Mouse (Mus musculus): ENCODE measurements at regions not wholly inside any gene's neighbourhood (a gene's known extent, or its start where the extent isn't known, plus 50 kb on each side); places are given as distances from the start of the nearest gene placed in this dataset.

GRCm38 (mm10) chr4:119018573-119018972 is 57.2 kb downstream of the Lao1 start:
- Histone ChIP-seq H3K9me3 (ENCODE audit: low read depth, low read length) (no peaks in the 10 kb centered on the region), H3K4me3 (ENCODE audit: low read depth, low read length) (no peak overlapping the region), H3K36me3 (ENCODE audit: insufficient read depth) (no peaks in the 10 kb centered on the region), H3K27ac (ENCODE audit: low read depth) (peak overlapping the region; percentile 67), H3K4me1 (ENCODE audit: insufficient read depth) (peaks cover 26% of the 10 kb centered on the region), H3K4me2 (no peak overlapping the region; the same call in 1 of the 2 replicates), H3K27me3 (ENCODE audit: insufficient read depth, low read length) (no peaks in the 10 kb centered on the region), H3K9ac (no peak overlapping the region; the same call in 1 of the 2 replicates)
- TF ChIP-seq CTCF (IDR thresholded peaks at IDR 0.05; ENCODE audit: low read depth): no peak
- 19% methylated on average over 6 of the region's 6 CpGs for WGBS
- DNase-seq (no peak), ATAC-seq (ENCODE audit: insufficient read depth) (no peak)

- peak; percentile 81 for ATAC-seq (ENCODE audit: insufficient read depth)
- no peaks in the 10 kb centered on the region for H3K27me3 ChIP-seq (ENCODE audit: insufficient read depth, low read length)
- peak overlapping the region; percentile 29; the same call in 1 of the 2 replicates for H3K9ac ChIP-seq
- H3K4me3 ChIP-seq (ENCODE audit: low read depth, low read length): no peak overlapping the region
- no peaks in the 10 kb centered on the region for H3K9me3 ChIP-seq (ENCODE audit: low read depth, low read length)
- no peak for TF ChIP-seq CTCF (IDR thresholded peaks at IDR 0.05; ENCODE audit: low read depth)
- H3K27ac ChIP-seq (ENCODE audit: low read depth): peak overlapping the region; percentile 67
- peaks cover 26% of the 10 kb centered on the region for H3K4me1 ChIP-seq (ENCODE audit: insufficient read depth)
- peak overlapping the region; percentile 42 for H3K4me2 ChIP-seq
- peak; percentile 82 for DNase-seq
- no peaks in the 10 kb centered on the region for H3K36me3 ChIP-seq (ENCODE audit: insufficient read depth)
- 29% methylated on average over 12 of the region's 12 CpGs for WGBS
Measured at GRCm38 (mm10) chr4:119019013-119019781, 57.8 kb downstream of the Lao1 start.

GRCm38 (mm10) chr4:119022338-119022737 is 61.0 kb downstream of the Lao1 start:
- DNase-seq (no peak), ATAC-seq (ENCODE audit: insufficient read depth) (no peak)
- H3K4me1 ChIP-seq (ENCODE audit: insufficient read depth): peaks cover 26% of the 10 kb centered on the region
- peak overlapping the region; percentile 4; the same call in 1 of the 2 replicates for H3K4me2 ChIP-seq
- peak overlapping the region; percentile 24; the same call in 1 of the 2 replicates for H3K27ac ChIP-seq (ENCODE audit: low read depth)
- no peaks in the 10 kb centered on the region for H3K27me3 ChIP-seq (ENCODE audit: insufficient read depth, low read length)
- H3K36me3 ChIP-seq (ENCODE audit: insufficient read depth): no peaks in the 10 kb centered on the region
- H3K9me3 ChIP-seq (ENCODE audit: low read depth, low read length): no peaks in the 10 kb centered on the region
- no peak overlapping the region; the same call in 1 of the 2 replicates for H3K9ac ChIP-seq
- no peak overlapping the region for H3K4me3 ChIP-seq (ENCODE audit: low read depth, low read length)
- TF ChIP-seq CTCF (IDR thresholded peaks at IDR 0.05; ENCODE audit: low read depth): no peak
- WGBS: 21% methylated on average over 6 of the region's 6 CpGs

- TF ChIP-seq CTCF (IDR thresholded peaks at IDR 0.05; ENCODE audit: low read depth): no peak
- Histone ChIP-seq H3K4me1 (ENCODE audit: insufficient read depth) (peaks cover 9% of the 10 kb centered on the region; the same call in 1 of the 2 replicates), H3K4me3 (ENCODE audit: low read depth, low read length) (no peak overlapping the region), H3K9ac (no peak overlapping the region), H3K36me3 (ENCODE audit: insufficient read depth) (no peaks in the 10 kb centered on the region), H3K4me2 (no peak overlapping the region), H3K27ac (ENCODE audit: low read depth) (no peak overlapping the region), H3K9me3 (ENCODE audit: low read depth, low read length) (no peaks in the 10 kb centered on the region), H3K27me3 (ENCODE audit: insufficient read depth, low read length) (no peaks in the 10 kb centered on the region)
- DNase-seq (no peak), ATAC-seq (ENCODE audit: insufficient read depth) (no peak)
- 31% methylated on average over 5 of the region's 5 CpGs for WGBS
Measured at GRCm38 (mm10) chr4:119026237-119026861, 65.0 kb downstream of the Lao1 start.

- no peaks in the 10 kb centered on the region for H3K27me3 ChIP-seq (ENCODE audit: insufficient read depth, low read length)
- no peak overlapping the region for H3K9ac ChIP-seq
- ATAC-seq (ENCODE audit: insufficient read depth) (peak; percentile 68), DNase-seq (peak; percentile 30)
- peak overlapping the region; percentile 31; the same call in 1 of the 2 replicates for H3K27ac ChIP-seq (ENCODE audit: low read depth)
- 10% methylated on average over 8 of the region's 8 CpGs for WGBS
- no peaks in the 10 kb centered on the region for H3K9me3 ChIP-seq (ENCODE audit: low read depth, low read length)
- H3K36me3 ChIP-seq (ENCODE audit: insufficient read depth): no peaks in the 10 kb centered on the region
- H3K4me2 ChIP-seq: no peak overlapping the region
- no peak overlapping the region for H3K4me3 ChIP-seq (ENCODE audit: low read depth, low read length)
- no peaks in the 10 kb centered on the region for H3K4me1 ChIP-seq (ENCODE audit: insufficient read depth)
- TF ChIP-seq CTCF (IDR thresholded peaks at IDR 0.05; ENCODE audit: low read depth): no peak
Measured at GRCm38 (mm10) chr4:119028208-119028821, 66.9 kb downstream of the Lao1 start.

- Histone ChIP-seq H3K27ac (ENCODE audit: low read depth) (no peak overlapping the region), H3K9me3 (ENCODE audit: low read depth, low read length) (no peaks in the 10 kb centered on the region), H3K27me3 (ENCODE audit: insufficient read depth, low read length) (no peaks in the 10 kb centered on the region), H3K4me2 (no peak overlapping the region), H3K36me3 (ENCODE audit: insufficient read depth) (no peaks in the 10 kb centered on the region), H3K4me3 (ENCODE audit: low read depth, low read length) (no peak overlapping the region), H3K9ac (no peak overlapping the region), H3K4me1 (ENCODE audit: insufficient read depth) (no peaks in the 10 kb centered on the region)
- DNase-seq (no peak), ATAC-seq (ENCODE audit: insufficient read depth) (no peak)
- 45% methylated on average over 7 of the region's 7 CpGs for WGBS
- no peak for TF ChIP-seq CTCF (IDR thresholded peaks at IDR 0.05; ENCODE audit: low read depth)
Measured at GRCm38 (mm10) chr4:119029091-119029490, 67.7 kb downstream of the Lao1 start.

- TF ChIP-seq CTCF (IDR thresholded peaks at IDR 0.05; ENCODE audit: low read depth): no peak
- Histone ChIP-seq H3K9me3 (ENCODE audit: low read depth, low read length) (no peaks in the 10 kb centered on the region), H3K4me2 (no peak overlapping the region), H3K36me3 (ENCODE audit: insufficient read depth) (no peaks in the 10 kb centered on the region), H3K4me3 (ENCODE audit: low read depth, low read length) (no peak overlapping the region), H3K9ac (no peak overlapping the region), H3K27me3 (ENCODE audit: insufficient read depth, low read length) (no peaks in the 10 kb centered on the region), H3K27ac (ENCODE audit: low read depth) (no peak overlapping the region), H3K4me1 (ENCODE audit: insufficient read depth) (no peaks in the 10 kb centered on the region)
- ATAC-seq (ENCODE audit: insufficient read depth) (no peak), DNase-seq (no peak)
- WGBS: 72% methylated on average over 6 of the region's 6 CpGs
Measured at GRCm38 (mm10) chr4:119029735-119030134, 68.4 kb downstream of the Lao1 start.
